Mouse (Mus musculus) embryonic fibroblast, embryonic 13.5 days (primary cell): ENCODE data around the gene Sgtb.

Source experiments
- CTCF ChIP-seq: IDR thresholded peaks from 2 replicates; pipeline ENCODE4 v1.5.1; 2011; ENCODE audit warnings: mild to moderate bottlenecking, control low read depth, low read length, moderate library complexity, borderline replicate concordance; ENCODE audit not compliant: insufficient read depth
- POLR2A ChIP-seq: IDR thresholded peaks from 2 replicates; pipeline ENCODE4 v1.6.1; 2011; ENCODE audit warnings: low read depth, mild to moderate bottlenecking, control low read depth, low read length, moderate library complexity

DNA sequence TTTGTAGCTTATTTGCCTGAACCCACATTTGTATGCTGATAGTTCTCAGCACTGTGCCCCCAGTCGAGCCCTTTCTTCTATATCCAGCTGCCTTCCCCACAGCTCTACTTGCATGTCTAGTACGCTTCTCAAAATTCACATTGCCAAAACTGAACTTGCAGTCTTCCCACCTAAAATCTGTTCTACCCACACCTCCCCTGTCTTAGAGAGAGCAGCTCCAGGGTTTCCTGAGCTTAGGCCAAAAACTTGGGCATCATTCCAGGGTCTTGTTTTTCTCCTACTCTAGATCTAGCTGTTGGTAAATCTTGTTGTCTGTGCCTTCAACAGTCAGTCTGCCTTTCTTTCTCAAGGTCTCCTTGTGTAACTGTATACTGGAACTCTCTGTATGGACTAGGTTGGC, 5.3 kb downstream of the Sgtb start:
- no peak for TF ChIP-seq POLR2A
- no peak for TF ChIP-seq CTCF
